Mouse (Mus musculus) thymus, adult 18-20 months (tissue): ENCODE measurements around the gene Tgfbi.

Experiments used
- DNase-seq, 2 experiments: peaks; one replicate each; pipeline ENCODE4 v3.0.0; 2022; ENCODE audit warnings: mixed read lengths in 2 of 2

Tgfbi gene

GRCm38 (mm10) chr13:56599511-56599910 is 9.8 kb upstream of the Tgfbi start:
- DNase-seq = no peak

- no peak for DNase-seq
Observed at GRCm38 (mm10) chr13:56600216-56600890, 9.0 kb upstream of the Tgfbi start.

DNA sequence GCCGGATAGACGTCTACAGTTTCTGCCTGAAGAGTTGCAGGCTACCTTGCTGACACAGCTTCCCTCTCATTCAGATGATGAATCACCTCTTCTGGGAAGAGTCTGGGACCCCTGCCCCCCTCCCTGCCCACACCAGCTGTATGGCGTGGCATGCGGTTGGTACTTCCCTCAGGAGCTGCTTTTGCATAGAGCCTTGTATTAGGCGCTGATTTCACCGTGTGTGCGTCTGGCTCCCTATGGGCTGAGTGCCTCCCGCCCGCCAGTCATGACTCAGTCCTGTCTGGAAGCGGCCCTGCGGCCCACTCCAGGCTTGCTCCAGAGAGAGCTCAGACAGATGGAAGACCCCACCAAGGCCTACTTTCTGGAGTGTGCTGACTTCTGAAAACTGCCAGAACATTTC is 8.1 kb upstream of the Tgfbi start:
- DNase-seq = no peak

- DNase-seq = no peak
Observed at GRCm38 (mm10) chr13:56605503-56605902, 3.8 kb upstream of the Tgfbi start.

GRCm38 (mm10) chr13:56606724-56607123 is 2.6 kb upstream of the Tgfbi start:
- DNase-seq = no peak

GRCm38 (mm10) chr13:56607225-56607624 is 2.1 kb upstream of the Tgfbi start:
- DNase-seq = no peak

- no peak for DNase-seq
Observed at GRCm38 (mm10) chr13:56607846-56608245, 1.5 kb upstream of the Tgfbi start.

GRCm38 (mm10) chr13:56611129-56611528 is 1.8 kb downstream of the Tgfbi start:
- no peak for DNase-seq

- DNase-seq = no peak
Observed at GRCm38 (mm10) chr13:56611741-56612140, 2.4 kb downstream of the Tgfbi start.

- no peak for DNase-seq
Observed at GRCm38 (mm10) chr13:56612331-56612730, 3.0 kb downstream of the Tgfbi start.

GRCm38 (mm10) chr13:56613366-56613998 is 4.2 kb downstream of the Tgfbi start:
- no peak for DNase-seq

DNA sequence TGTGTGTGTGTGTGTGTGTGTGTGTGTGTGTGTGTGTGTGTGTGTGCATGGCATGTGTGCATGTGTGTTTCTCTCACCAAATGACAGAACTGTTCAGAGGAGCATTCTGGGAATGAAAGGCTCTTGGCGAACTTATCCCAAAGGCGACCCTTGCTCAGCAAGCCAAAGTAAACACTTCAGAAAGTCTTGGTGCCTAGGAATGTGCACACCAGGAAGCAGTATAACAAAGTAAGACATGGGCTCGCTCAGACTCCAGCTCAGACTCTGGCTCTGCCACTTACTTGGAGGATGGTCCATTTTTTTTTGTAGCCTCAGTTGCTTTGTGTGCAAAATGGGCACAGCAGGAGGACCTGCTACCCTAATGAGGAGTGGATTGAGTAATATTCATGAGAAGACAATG is 5.4 kb downstream of the Tgfbi start:
- DNase-seq = no peak

- no peak for DNase-seq
Observed at GRCm38 (mm10) chr13:56615223-56615622, 5.9 kb downstream of the Tgfbi start.

DNA sequence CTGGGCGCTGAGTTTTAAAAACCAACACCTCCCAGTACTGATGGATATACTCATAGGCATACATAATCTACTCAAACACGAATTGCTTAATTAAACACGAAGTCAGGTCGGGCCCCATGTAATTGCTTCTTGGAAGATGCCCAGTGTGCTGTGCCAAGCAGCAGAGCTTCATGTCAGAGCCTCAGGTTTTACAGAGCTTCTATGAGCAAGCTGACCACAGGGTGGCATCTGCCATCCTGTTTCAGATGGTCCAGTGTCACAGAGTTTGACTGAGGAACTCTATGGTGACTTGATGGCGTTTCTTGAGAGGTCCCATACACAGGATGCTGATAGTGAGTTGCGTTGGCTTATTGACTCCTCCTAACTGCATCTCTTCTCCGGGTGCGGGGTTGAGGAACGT is 6.5 kb downstream of the Tgfbi start:
- no peak for DNase-seq

- no peak for DNase-seq
Observed at GRCm38 (mm10) chr13:56616386-56616785, 7.1 kb downstream of the Tgfbi start.

- no peak for DNase-seq
Observed at GRCm38 (mm10) chr13:56617197-56617596, 7.9 kb downstream of the Tgfbi start.

DNA sequence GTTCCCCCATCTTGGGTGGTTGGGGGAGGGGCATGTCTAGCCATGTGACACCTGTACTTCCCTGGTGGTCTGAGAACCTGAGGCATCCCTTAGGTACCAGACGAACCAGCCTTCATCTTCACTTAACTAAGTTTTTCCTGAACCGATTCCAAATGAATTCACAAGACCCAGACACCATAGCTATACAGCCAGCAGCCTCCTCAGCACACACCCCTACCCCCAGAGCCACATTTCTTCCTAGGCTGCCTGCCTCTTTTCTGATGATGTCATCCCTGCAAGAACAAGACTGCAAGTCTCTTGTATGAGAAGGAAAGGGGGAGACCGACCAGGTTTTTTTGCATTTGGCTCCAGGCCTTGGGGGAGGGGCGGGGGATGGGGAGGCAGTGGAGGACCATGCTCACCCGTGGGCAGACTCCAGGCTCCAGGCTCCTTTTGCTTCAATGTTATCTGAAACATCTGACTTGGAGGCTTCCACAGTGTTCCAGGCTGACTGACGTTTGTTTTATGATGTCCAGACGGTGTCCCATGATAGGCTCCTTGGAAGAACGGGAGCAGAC is 13.0 kb downstream of the Tgfbi start:
- no peak for DNase-seq

DNA sequence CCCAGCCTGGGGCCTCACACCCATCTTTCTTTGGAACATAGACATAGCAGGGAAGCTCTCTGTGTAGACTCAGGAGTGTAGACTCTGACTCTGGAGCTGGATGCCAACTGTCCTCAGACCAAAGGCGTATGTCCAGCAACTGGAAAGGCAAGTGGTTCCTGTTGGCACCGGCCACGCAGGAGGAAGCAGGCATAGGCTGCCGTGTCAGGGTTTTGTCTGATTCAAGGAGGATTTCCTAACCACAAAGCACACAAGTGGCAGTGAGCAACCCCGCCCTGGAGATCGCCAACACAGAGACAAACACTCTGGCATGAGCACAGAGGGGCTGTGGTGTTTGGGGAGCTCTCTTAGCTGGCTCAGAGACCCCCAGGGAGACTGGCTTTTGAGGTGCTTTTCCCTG is 17.2 kb downstream of the Tgfbi start:
- DNase-seq = no peak

DNA sequence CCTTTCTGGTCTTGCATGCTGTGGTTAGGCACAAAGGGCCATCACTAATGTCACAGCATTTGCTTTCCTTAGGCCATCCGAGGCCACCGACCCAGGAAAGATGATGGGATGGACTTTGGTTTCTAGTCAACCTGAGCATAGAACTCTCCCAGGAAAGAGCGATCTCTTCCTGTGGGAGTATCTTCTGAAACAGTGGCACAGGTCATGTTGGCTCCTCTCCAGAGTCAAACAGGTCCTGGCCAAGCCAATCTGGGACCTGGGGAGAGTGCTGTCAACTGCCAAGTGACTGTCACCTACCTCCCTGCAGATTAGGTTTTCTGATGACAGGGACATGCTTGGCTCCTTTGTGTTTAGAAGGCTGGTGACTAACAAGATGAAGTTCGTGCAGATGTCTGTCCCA is 20.8 kb downstream of the Tgfbi start:
- no peak for DNase-seq

GRCm38 (mm10) chr13:56630552-56630951 is 21.2 kb downstream of the Tgfbi start:
- DNase-seq = no peak

GRCm38 (mm10) chr13:56631332-56631731 is 22.0 kb downstream of the Tgfbi start:
- no peak for DNase-seq

- no peak for DNase-seq
Observed at GRCm38 (mm10) chr13:56634139-56634615, 24.9 kb downstream of the Tgfbi start.

- DNase-seq = no peak
Observed at GRCm38 (mm10) chr13:56634920-56635319, 25.6 kb downstream of the Tgfbi start.

DNA sequence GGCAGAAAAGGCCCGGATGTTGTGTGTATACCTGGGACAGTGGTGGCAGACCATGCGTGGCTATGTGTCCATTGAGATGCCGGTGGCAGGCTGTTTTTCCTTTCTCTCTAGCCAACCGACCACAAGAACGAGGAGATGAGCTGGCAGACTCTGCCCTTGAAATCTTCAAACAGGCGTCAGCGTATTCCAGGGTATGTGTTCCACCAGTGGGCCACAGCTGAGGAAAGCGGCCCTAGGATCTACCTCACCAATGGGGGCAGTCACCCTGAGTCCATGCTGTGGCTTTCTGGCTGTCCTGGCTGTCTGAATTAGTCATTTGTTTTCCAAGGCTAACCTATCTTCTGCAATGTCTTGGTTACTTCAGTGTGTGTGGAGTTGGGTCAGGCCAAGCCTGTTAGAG is 27.7 kb downstream of the Tgfbi start:
- DNase-seq = no peak
